Mouse (Mus musculus): ENCODE data around the gene Akap11.
"Not testable (repeated sequence)": the region's sequence is repeated elsewhere in the genome, so short reads cannot be mapped to it uniquely, and the experiment has no call there.

Akap11 gene

GRCm38 (mm10) chr14:78536281-78537165 is at the start of gene Akap11:
TSS of gene Akap11 (minus strand) at chr14:78536808.
- DNase-seq (ENCODE audit: low read depth): peak; percentile 98

GRCm38 (mm10) chr14:78584222-78584621 is 47.6 kb upstream of the Akap11 start:
- no peak for DNase-seq (ENCODE audit: low read depth)

DNA sequence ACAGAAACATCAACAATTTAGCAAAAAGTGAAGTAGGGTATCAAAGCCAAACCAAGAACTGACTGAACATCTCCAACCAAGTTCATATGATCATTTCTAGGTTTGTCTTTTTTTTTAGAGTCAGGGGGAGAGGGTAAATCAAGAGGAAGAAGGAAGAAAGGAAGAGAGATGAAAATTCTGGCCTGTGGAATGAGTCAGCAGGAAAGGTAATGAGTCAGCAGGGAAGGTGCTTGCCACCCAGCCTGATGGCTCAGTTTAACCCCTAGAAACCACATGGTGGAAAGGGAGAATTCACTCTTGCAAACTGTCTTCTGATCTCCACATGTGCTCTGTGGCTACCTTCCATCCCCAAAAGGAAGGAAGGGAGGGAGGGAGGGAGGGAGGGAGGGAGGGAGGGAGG is 46.6 kb upstream of the Akap11 start:
- no peak for DNase-seq (ENCODE audit: low read depth)

- peak; percentile 11 for DNase-seq (ENCODE audit: low read depth)
Observed at GRCm38 (mm10) chr14:78575899-78576298, 39.3 kb upstream of the Akap11 start.

DNA sequence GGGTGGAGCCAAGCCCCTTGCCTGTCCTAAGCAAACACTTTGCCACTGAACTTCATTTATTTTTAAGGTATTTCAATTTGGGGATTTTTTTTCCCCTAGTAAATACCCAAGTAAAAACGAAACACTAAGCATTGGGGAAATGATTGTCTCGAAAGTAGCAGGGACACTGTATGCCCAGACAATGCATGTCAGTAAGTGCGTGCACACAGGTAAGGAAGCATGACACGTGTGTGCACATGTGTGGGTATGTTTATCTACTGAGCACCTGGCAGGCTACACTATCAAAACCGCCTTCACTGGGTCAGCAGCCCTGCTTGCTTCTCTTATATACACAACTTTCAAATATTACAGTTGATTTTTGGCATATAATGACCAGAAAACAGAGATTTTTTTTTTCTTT is 31.8 kb upstream of the Akap11 start:
- no peak for DNase-seq (ENCODE audit: low read depth)

GRCm38 (mm10) chr14:78566431-78566830 is 29.8 kb upstream of the Akap11 start:
- DNase-seq (ENCODE audit: low read depth): no peak

DNA sequence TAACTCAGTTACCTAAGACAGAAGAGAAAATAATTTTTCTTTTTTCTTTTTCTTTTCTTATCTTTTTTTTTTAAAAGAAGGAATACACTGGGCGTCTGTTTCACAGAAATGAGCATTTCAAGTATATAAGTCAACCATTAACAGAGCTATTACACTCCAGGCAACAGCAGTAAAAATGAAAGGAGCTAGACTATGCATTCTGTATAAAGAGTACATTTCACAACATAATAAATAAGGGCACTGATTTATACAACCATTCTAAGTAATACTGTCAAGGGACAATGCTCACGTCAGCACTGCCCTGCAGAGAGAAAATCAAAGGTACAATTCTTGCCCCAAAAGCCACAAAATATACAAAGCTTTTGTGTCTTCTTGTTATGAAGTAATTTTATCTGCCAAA is 27.7 kb upstream of the Akap11 start:
- no peak for DNase-seq (ENCODE audit: low read depth)

- no peak for DNase-seq (ENCODE audit: low read depth)
Observed at GRCm38 (mm10) chr14:78563211-78563610, 26.6 kb upstream of the Akap11 start.

GRCm38 (mm10) chr14:78562121-78562520 is 25.5 kb upstream of the Akap11 start:
- no peak for DNase-seq (ENCODE audit: low read depth)

DNA sequence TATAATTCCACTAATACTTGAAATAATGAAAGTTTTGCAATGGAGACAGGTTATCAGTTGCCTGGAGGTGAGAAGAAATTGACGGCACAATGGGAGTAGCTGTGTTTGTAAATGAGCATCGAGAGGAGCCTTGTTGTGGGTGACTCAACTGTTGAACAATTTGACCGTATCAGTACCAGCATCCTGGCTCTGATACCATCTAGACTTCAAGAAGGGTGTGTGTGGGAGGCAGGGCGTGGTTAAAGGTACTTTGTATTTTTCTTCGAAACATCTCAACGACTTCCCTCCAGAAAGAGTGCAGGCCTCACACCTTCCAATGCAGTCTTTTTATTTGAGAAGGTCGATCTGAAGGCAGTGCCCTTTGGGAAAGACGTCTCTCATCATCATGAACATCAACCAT is 22.4 kb upstream of the Akap11 start:
- DNase-seq (ENCODE audit: low read depth): peak; percentile 47

DNA sequence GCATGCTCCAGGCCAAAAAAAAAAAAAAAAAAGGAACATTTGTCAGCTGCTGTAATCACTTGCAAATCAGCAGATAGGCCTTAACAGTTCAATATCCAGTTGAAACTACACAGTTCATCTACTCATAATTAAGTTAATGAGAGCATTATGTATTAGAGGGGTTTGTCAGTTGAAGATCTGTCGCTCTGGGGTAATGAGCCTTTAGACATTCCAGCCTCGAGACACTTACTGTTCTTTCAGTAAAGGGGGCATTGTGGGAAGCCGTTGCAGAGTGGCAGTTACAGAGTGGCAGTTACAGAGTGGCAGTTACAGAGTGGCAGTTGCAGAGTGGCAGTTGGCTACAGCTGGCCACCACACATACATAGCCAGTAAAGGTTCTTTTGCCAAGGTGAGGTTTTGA is 18.2 kb upstream of the Akap11 start:
- not testable (repeated sequence) for DNase-seq (ENCODE audit: low read depth)

- no peak for DNase-seq (ENCODE audit: low read depth)
Observed at GRCm38 (mm10) chr14:78553661-78554060, 17.1 kb upstream of the Akap11 start.

DNA sequence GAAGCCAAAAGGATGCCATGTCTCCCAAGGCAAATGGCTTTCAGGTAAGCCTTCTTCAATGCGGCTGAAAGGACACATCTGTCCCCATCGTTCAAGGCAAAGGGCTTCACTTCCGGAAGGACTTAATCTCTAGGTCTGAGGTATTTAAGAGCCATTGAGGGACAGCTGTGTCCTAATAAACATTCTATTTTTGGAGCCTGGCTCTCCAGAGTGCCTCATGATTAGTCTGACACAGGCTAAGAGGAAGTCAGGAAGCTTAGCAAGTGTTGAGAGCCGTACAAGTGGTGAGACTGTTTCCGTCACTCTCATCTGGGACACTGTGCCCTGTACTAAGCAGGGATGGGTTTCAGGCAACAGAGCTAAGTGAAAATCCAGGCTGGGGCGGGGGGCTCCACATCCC is 12.2 kb upstream of the Akap11 start:
- no peak for DNase-seq (ENCODE audit: low read depth)

DNA sequence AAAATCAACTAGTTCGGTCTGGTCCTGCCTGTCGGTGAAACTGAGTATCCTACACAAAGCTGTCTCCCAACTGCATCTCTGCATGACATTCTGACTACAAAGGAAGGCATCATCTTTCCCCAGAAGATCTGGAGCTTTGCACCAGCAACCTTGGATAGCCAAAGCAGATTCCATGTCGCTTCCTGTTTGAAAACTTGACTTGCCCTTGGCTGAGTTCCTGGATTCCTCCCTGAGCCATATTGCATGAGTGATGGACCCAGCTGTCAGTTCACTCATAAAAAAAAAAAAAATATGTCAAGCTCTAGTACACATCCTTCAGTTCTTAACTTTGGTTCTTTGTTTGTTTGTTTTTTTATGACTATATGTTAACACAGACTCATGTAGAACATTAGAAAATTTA is 4.7 kb upstream of the Akap11 start:
- no peak for DNase-seq (ENCODE audit: low read depth)

- no peak for DNase-seq (ENCODE audit: low read depth)
Observed at GRCm38 (mm10) chr14:78539821-78540220, 3.2 kb upstream of the Akap11 start.

DNA sequence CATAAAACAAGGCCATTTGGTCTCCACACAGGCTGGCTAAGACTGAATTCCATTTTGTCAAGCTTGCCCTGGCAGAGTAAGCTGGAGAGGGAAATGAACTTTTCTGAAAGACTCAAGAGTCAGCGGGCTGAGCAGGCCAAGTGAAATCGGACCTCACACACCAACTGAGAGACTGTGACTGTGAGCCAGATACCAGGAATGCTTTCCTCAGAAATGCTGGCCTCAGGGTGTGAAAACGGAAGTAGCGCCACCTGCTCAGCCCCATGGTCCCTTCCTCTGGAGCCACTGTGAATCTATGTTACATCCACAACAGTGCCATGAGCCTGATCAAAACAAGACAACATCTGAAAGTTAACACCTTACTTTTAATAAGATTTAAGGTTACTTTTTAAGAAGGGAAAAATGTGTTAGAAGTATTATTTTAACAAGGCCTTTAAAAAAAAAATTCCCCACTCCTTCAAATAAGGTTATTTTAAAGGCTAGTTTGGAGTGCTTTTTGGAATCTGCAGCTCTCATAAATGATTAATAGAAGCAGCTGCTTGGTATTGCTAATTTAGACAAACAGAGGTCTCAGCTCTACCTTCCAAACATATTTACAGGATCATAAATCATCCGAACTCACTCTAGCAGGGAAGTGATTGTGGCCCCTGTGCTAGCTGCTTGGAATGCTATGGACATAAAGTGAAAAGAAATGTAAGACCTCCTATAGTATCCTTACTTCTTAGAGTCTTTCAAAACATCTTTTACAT is 2.1 kb upstream of the Akap11 start:
- no peak for DNase-seq (ENCODE audit: low read depth)

GRCm38 (mm10) chr14:78537551-78537950 is 943 bp upstream of the Akap11 start:
- no peak for DNase-seq (ENCODE audit: low read depth)

DNA sequence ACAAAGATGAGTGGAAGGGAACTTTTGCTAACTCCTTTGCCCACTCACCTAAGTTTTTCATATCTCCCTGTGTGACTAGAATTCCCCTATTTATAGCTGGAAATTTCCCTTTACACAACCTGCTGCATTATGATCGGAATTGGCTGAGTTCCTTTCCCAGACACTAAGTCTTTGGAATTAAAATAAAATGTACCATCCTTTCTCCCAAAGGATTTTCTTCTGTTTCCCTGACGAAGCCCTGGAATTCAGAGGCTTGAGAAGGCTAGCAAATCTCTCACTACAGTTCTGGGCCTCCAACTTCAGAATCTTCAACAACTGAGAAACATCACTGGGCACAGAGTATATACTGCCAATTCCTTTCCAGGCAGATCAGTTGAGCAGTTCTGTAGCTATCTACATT is 1.2 kb downstream of the Akap11 start:
- no peak for DNase-seq (ENCODE audit: low read depth)

DNA sequence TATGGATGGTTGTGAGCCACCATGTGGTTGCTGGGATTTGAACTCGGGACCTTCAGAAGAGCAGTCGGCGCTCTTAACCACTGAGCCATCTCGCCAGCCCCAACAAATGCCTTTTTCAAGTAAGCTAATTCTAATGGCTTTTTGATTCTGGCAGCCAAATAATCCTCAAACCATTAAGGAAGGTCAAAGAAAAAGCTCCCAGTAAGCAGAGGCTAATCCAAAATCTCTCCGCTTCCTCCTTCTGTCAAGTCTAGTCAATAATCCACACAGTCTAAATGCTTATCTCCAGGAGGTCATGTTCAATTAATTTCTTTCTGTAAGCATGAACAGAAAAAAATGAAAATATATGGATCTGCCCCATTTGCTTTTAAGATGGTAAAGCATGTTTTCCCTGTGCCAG is 2.0 kb downstream of the Akap11 start:
- no peak for DNase-seq (ENCODE audit: low read depth)

DNA sequence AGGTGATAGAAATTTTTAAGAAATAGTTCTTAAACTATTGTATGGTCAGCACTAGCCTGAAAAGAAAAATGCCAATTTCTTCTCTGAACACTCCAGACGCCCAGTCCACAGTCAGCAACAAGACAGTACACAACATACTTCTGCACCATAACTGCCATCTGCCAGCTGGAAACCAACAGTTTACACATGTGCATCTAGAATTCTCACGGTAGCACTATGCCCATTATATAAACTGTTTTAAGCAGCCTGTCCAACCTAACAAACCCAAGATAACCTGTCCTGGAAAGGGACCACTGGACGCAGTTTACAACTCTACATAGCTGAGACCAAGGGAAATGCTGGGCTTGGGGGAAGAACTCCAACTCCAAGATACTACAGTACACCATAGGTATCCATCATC is 2.9 kb downstream of the Akap11 start:
- DNase-seq (ENCODE audit: low read depth): no peak

DNA sequence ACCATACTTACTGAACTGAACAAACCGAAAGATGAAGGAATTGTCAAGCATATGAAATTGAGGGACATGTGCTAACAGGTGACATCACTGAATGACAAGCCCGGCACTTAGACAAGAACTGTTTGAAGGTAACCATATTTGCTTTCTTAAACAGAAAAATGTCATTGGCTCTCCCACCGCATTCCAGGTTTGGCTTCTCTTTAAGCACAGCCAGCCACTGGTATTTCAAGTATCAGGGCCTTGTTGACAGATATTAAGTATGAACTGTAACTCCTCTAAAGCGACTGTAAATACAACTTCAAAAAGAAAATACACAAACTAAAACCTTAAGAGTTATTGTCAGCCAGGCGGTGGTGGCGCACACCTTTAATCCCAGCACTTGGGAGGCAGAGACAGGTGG is 4.3 kb downstream of the Akap11 start:
- DNase-seq (ENCODE audit: low read depth): no peak

GRCm38 (mm10) chr14:78530256-78530655 is 6.4 kb downstream of the Akap11 start:
- no peak for DNase-seq (ENCODE audit: low read depth)

Measured in naive thymus-derived CD4-positive, alpha-beta T cell, adult 2 months (primary cell).